Mouse (Mus musculus): ENCODE measurements around the gene Rdh11. TPM values are rescaled to one million over a fixed set of nuclear protein-coding genes. Genes with fewer than 3 reads are reported as not detected.

Gene Rdh11
- total RNA-seq, 2 experiments from 2014 or later = 18.6 to 20.2 TPM

DNA sequence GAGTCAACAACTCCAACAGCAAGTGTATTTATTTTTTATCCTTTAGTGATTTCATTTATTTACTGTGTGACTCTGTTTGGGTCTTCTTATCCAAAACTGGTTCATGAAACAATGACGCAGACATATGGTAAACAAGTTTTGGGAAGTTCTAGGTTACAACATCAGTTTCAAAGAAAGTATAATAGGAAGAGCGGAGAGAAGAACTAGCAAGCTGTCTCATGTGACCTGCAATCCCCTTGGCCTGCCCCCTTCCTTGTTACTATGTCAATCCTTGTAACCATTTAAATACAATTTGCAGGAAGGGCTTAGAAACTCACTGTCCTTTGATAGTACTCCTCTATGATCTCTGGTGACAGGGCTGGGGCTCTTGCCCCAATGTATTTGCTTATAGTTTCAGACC, 51.3 kb downstream of the Rdh11 start:
- DNase-seq (ENCODE audit: low spot score in 2 of 2) = no peak

DNA sequence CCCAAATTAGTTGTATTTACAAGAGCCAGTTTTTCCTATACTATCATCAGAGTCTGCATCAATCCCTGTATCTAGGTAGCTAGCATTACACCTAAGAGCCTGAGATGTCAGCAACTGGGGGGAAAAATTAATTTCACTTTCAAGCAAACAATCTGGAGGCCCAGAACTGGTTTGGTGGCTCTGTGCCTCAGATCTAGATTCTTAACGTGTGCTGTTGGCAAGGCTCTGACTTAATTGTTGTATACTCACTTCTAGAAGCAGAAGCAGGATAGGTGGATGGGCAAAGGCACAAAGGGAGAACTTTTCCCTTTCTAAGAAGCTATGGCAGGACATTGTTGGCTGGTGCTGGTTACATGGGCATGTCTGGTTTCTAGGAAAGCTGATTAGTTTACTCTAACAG, 52.7 kb downstream of the Rdh11 start:
- no peak for DNase-seq (ENCODE audit: low spot score in 2 of 2)

- no peak for DNase-seq (ENCODE audit: low spot score in 2 of 2)
These were observed 53.1 kb downstream of the Rdh11 start for GRCm38 (mm10) chr12:79138999-79139398.

- DNase-seq (ENCODE audit: low spot score in 2 of 2) = no peak
These were observed 55.1 kb downstream of the Rdh11 start for GRCm38 (mm10) chr12:79136949-79137348.

GRCm38 (mm10) chr12:79135105-79135504, 57.0 kb downstream of the Rdh11 start:
- no peak for DNase-seq (ENCODE audit: low spot score in 2 of 2)

GRCm38 (mm10) chr12:79134676-79135075, 57.4 kb downstream of the Rdh11 start:
- no peak for DNase-seq (ENCODE audit: low spot score in 2 of 2)

DNA sequence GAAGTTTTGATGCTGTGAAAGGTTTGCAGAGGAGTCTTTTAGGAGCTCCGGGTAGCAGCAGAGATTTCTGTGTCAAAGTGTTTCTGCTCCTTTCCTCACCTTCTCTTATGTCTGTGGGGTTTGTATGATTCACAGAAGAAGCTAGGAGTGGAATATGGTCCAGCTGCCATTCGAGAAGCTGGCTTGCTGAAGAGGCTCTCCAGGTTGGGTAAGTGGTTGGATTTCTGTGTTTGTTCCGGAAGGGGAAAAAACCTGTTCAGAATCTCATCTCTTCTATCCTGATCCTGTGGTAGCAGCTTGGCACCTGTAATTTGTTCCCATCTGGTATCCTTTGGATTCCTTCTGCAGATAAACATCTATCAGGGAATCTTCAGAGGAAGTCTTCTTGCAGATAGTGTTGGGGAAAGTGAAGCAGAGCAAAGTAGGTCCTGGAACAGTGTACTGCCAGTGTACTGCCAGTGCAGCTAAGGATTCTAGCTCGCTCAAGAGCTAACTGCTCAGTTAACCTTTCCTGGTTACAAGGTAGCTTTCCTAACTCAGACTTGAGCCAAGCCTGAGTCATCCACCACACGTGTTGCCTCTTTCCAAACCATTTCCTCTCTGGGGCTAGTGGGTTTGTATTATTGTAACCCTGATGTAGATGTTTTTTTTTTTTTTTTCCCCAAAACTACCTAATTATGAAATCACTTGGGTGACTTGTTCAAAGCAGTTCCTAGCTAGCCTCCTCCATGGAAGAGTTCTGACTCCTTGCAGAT, 60.2 kb downstream of the Rdh11 start:
- no peak for DNase-seq (ENCODE audit: low spot score in 2 of 2)

DNA sequence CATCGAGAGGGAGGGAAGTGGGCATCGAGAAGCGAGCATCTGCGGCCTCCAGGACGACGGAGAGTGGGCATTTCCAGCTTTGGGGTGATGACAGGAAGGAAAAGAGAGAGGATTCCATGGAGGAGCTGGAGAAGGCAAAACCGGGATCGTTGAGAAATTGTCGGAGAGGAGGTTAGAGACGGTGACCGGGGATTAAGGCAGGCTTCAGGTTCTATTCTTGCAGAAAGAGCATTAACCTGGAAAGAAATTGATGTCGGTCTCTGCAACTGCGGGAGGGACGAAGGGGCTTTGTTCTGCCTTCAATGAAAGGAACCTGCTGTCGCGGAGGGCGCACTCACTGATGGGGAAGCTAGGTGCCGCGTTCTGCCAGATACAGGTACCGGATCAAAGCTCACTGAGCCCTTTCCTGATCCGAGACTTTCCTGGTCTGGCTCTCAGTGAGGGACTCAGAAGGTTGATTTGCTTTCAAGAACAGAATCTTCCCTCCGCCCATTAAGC, 60.9 kb downstream of the Rdh11 start:
- no peak for DNase-seq (ENCODE audit: low spot score in 2 of 2)

- peak; percentile 52 to 57 for DNase-seq (ENCODE audit: low spot score in 2 of 2)
These were observed 61.6 kb downstream of the Rdh11 start, which contains the start of gene Arg2 for GRCm38 (mm10) chr12:79130299-79131177. Gene Arg2 (plus strand): TSS chr12:79130777.

Other genes starting within 250 kb of the Rdh11 start
- gene Tmem229b, start 184.7 kb downstream of the Rdh11 start, total RNA-seq (2021) = 10 to 100 TPM in 1 of 2 experiments, 1 to 10 TPM in 1; 6.2 to 10.3 TPM
- gene Plekhh1, start 163.1 kb downstream of the Rdh11 start, total RNA-seq (2021) = 1 to 10 TPM; 1.9 to 3.6 TPM
- gene Pigh, start 102.6 kb downstream of the Rdh11 start, total RNA-seq (2021) = 1 to 10 TPM; 7.5 to 9.6 TPM
- under 1 TPM; 0.48 to 0.50 TPM for gene Arg2, start 61.5 kb downstream of the Rdh11 start, total RNA-seq (2021)
- gene Vti1b, start 19.6 kb downstream of the Rdh11 start, total RNA-seq (2021) = 100 to 1,000 TPM; 121 to 131 TPM
- under 1 TPM; 0.53 to 0.64 TPM for gene Rdh12, start 16.6 kb upstream of the Rdh11 start, total RNA-seq (2021)
- gene Zfyve26, start 104.0 kb upstream of the Rdh11 start, total RNA-seq (2021) = 10 to 100 TPM; 18.7 to 22.5 TPM
- under 1 TPM; 0.26 to 0.46 TPM for gene Rad51b, start 105.0 kb upstream of the Rdh11 start, total RNA-seq (2021)